Mouse (Mus musculus) spleen, adult 2 months (tissue): ENCODE data around the gene Clca2.

Experiments used
- CTCF ChIP-seq: fragments of 200-500 bp; IDR thresholded peaks from 2 replicates; pipeline ENCODE4 v1.5.1; 2011; ENCODE audit warnings: mild to moderate bottlenecking, inconsistent platforms; ENCODE audit not compliant: insufficient read depth, insufficient read length, insufficient replicate concordance; ENCODE audit errors: extremely low read depth
- POLR2A ChIP-seq: fragments of 200-500 bp; IDR thresholded peaks from 2 replicates; pipeline ENCODE4 v1.6.1; 2011; ENCODE audit warnings: low read depth, low read length, inconsistent platforms

- TF ChIP-seq CTCF (no peak), POLR2A (no peak)
Measured at GRCm38 (mm10) chr3:145103770-145104169, 4.5 kb upstream of the Clca2 start.
